Mouse (Mus musculus) gastrocnemius, postnatal 10 days (tissue): ENCODE measurements around the gene Slit1. TPM values are rescaled to one million over a fixed set of nuclear protein-coding genes. Genes with fewer than 3 reads are reported as not detected.

Source experiments
- DNase-seq: peaks from one replicate; pipeline ENCODE4 v3.0.0; 2021; ENCODE audit warnings: mixed read lengths
- total RNA-seq, 2 experiments: library from RNA; stranded (reverse); gene quantifications; 2 replicates each; pipeline ENCODE4 v1.2.3; 2021

Gene Slit1
- total RNA-seq, 2 experiments from 2014 or later = 1.6 TPM

DNA sequence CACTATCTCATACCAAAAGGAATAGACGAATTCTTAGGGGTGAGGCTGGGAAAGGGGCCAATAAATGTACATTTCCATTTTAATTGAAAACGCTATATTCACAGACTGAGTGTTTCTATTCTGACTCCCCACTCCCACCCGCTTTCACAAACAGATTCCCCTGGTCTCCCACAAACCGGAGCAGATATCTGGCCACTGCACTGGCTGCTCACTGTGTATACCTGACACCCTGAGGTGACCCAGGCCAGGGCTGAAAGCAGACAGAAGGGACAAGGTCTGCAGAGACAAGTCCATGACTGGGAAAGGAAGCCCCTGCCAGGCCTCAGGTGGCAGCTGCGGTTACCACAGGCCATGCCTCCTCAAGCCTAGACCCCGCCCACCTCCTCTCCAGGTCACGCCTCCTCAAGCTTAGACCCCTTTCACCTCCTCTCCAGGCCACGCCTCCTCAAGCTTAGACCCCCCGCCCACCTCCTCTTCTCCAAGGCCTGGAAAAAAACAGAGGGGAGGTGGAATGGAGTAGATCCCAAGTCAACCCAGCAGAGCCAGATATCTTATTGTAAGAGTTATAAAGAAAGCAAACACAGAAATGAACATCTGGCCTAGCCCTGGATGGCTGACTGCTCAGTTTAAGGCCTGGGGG lies 18.5 kb downstream of the Slit1 start:
- no peak for DNase-seq

DNA sequence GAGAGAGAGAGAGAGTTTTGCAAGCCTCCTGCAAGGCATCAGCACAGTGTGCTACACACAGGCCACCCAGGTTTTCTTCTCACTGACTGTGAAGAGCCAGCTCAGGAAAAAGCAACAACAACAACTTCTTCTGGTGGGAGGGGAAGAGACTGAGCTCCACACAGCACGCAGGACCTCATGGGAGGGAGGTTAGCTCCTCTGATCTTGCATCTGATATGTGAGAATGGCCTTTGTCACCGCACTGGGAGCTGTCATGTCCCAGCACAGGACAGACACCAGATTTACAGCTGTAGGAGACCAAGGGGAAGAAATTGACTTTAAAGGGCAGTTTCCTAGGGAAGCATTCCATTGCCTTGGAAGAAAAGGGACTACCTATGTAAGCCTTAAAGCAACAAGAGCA lies 20.1 kb downstream of the Slit1 start:
- no peak for DNase-seq

DNA sequence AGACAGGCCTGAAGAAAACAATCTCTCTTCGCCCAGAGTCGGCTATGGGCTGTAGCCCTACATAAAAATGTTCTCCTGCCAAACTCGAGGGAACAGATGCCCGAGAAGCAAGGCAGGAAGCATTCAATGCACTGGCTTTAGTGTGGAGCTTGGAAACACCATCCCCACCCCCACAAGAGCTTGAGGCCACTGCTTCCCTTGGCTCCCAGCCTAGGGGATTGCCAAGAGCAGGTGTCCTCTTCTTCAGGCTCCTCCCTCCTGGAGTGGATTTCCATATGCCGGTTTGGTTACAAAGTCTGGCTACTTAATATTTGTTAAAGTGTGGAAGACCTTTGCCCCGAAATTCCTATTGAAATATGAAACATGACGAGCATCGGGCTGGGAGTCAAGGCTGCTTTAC lies 24.0 kb downstream of the Slit1 start:
- DNase-seq = no peak

DNA sequence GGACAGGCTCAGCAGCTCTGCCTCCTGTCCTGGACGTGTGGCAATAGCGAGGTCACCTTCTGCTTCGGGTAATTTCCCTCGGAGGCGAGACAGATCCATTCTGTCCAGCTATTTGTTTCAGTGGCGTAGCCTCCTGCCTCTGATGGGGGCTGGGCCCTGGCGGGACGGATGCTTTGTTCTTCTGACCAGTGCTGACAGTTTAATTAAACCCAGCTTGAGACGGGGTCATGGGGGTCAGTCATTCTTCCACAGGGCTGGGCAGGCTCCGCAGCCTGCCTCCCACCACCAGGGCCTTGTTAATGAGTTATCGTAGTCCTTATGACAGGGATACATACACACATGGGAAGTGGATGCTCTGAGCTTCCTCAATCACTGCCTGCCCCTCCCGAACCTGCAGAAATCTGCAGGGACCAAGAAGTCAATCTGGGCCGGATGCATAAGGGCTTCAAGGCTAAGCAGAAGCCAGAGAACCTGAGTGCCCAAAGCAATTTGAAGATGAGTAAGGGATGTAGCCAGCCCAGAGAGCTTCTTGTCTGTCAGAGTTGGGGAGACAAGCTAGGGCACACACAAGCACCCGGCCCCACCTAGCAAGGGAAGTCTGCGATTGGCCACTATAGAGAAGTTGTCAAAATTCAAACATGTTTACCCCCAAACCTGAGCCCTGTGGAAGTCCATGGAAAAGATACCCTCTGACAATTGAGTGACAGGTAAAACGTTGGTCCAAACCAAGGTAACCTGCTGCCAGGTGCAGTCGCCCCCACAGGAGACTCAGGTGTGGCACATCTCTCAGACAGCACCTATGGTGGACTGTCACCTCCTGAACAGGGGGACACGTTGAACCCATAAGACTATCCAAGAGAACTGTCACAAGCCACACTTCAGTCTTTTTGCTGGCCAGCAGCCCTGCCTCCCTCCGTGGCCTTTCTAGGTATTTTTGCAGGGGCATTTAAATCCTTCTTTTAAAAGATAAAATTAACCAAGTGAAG lies 26.9 kb downstream of the Slit1 start:
- no peak for DNase-seq

DNA sequence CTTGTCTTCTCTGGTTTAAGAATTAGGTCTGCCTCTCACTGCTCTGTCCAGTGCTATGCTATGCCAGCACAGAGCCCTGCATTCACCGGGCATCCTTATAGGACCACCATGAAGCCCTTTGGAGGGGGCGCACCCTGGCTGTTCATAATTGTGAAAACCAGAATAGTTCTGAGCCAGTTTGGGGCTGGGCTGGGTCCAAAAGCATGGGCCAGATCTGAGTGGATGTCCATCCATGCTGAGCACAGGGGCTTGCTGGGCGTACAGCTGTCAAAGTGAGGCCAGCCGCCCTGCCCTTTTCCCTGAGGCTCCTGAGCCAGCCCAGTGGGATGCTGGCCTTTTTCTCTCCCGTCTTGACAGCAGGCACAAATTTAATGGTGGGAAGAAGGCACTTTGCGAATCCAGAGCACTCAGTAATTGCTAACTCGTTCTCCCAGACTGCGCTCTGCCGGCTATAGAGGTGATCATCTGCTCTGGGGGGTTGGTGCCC lies 29.0 kb downstream of the Slit1 start:
- no peak for DNase-seq

DNA sequence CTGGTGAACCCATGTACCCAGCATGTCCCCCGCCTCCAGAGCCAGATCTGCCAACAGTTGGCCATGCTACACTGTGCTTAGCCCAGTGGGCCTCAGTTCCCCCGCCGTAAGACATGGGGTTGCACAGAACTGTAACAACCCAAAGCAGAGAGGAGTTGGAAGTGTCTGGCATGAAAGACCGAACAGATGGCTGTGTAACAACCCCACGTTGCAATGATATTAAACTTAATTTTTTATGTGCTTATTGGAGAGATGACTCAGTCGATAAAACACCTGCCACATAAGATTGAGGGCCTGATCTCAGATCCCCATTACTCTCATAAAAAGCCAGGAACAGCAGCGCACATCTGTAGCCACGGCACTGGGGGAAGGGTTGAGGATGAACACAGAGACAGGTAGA lies 30.6 kb downstream of the Slit1 start:
- DNase-seq = no peak

DNA sequence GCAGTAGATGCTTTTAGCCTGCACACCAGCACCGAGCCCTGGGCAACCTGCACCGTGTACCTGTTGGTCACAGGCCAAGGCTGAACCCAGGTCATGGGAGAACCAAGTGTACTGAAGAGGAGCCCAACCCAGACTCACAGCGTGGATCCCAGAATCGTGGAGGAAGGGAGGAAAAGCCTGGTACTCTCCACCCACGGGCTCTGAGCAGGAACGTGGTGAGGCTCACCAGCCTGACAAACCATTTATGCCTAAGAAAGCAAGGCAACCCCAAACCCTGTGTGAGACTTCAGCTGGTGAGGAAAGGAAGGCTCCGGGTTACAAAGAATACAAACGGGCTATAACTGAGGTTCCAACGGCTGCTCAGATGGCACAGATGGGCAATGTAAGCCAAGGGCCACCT lies 31.8 kb downstream of the Slit1 start:
- DNase-seq = no peak

DNA sequence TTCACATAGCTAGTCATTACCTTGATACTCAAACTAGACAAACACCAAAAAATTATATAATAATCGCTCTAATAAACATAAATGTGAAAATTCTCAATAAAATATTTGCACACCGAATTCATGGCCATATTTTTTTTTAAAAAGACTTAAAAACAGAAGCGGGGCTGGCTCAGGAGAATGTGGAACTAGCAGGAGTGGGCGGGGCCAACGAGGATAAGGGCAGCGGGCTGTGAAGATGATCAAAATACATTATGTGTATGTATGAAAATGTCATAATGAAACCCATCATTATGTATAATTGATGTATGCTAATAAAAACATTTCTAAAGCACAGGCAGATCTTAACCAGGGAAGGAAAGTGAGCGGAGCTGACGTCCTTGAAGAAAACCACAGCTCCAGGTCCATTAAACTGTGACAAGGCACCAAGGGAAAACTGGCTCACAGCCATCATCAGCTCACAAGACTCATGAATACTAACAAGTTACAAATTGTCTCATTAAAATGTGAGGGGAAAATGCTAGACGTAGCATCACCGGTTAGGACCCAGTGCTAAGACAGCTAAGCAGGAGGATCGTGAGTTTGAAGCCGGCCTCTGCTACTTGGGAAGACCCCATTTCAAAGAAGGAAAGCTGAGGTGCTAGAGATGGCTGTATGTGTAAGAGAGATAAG lies 33.8 kb downstream of the Slit1 start:
- no peak for DNase-seq

DNA sequence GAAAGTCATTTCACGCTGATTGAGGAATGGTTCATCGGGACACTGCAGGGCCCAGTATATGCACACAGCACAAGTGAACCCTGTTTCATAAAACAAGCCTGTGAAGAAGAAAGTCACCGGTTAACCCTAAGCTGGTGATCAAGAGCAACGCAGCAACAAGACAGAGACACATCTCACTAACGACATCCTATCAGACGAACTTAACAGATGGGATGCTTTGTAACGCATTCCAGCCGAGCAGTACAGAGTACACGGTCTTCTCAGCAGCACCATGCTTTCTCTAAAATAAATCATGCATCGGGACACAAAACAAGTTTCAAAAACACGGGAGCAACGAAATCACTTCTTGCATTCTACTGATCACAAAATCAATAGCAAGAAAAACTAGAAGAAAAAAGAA lies 35.6 kb downstream of the Slit1 start:
- DNase-seq = no peak

DNA sequence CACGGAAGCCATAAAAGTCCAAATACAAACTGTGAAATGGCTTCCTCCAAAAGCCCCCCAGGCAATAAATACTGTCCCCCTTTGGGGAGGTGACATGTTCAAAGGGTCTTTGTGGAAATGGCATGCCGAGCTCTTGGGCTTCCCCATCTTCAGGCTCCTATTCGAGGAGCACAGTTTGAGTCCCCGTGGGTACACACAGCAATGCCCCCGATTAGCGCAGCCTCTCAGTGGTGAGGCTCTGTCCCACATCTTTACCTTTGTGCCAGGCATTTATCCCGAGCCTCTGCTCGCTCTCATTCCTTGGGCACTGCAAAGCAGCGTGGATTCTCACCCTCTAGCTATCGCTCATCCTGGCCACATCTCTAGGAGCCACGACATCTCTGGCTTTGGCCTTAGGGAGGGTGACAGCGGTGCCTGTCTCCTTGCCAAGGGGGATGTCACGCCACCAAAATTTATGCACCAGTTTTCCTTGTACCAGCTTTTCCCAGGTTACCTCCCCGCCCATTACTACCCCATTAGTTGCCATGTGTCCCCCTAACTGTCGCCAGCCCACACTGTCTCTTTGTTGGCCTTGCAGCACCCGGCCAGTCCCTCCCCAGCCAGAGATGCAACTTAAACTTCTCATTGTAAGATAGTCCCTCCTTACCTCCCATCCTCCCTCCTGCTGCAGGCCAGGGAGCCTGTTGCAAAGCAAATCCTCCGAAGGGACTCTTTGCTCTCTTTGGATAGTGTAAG lies 37.2 kb downstream of the Slit1 start:
- no peak for DNase-seq

DNA sequence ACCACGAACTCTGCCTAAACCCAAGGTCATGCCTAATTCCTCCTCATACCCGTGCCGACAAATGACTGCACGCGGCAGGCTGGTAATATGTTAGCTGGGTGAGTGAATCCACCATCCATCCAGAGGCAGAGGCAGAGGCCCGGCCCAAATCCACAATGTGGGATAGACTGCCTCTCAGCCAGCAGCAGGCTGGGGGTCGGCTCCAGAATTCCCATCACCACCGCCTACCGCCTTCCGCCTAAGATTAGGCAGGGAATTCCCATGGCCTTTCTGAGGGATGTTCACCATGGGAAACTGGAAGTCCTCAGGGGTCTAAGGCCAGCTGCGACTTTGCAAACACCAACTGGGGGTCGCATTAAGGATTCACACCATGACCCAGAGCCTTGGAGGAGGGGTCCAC lies 38.0 kb downstream of the Slit1 start:
- DNase-seq = no peak

DNA sequence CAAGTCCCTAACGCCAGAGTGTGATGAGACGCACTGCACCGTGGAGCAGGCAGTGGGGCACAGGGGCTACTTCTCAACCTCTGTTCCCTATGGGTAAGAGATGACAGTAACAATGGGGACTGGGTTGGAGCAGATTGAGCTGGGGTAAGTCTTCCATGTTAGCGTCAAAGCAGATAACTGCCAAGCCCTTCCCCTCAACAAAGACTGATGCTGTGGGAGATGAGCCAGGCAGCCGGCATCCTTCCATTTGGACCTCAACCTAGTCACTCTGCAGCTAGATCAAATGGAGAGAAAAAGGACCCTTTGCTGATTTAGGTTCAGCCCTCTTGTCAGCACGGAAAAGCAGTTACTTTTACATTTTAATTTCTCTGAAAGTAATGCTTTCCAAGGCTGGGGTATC lies 40.8 kb downstream of the Slit1 start:
- no peak for DNase-seq

DNA sequence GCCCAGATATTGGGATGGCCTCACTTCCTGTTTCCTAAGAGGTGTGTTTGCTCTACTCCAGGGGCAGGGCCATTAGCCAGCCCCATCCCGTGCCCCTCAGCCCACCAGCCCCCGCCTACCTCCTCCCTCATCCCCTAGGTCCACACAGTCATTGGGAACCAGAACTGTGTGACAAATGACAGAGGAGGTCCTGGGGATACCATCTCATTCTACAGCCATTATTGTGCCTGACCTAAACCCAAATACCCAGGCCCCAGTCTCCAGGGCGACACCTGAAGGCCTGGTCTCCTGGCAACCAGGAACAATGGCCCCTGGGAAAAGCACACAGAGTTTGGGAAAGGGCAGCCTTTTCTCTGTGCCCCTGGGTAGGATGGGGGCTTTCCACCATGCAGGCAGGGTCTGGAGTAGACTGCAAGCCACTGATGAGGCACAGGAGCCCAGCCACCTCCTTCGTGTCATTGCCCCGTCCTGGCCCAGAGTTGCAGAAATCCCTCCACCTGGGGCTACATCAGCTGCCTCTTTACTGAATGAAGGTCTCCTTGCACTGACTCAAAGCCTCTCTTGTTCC lies 44.5 kb downstream of the Slit1 start:
- no peak for DNase-seq

DNA sequence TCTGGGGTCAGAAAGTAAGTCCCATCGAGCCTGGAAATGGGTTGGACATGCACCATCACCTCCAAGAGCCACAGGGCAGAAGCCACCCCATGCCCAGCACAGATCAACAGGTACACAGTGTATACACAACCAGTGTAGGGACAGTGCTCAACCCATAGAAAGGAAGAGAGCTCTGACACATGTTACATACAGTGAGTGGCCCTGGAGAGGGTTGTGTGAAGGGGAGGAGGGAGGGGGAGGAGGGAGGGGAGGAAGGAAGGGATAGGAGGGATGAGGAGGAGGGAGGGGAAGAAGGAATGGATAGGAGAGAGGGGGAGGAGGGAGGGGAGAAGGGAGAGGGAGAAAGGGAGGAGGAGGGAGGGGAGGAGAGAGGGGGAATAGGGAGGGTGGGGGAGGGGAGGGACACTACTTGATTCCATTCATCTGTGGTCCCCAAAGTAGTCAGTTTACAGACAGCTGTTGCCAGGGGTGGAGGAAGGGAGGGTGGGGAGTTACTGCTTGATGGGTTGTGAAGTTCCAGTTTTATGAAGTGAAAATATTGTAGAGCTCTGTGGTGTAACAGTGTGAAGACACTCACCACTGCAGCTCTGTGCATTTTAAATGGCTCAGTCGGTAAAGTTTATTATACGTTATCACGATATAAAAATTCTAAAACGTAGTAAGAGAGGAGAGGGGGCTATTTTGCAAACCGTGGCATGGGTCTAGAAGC lies 45.5 kb downstream of the Slit1 start:
- DNase-seq = no peak

DNA sequence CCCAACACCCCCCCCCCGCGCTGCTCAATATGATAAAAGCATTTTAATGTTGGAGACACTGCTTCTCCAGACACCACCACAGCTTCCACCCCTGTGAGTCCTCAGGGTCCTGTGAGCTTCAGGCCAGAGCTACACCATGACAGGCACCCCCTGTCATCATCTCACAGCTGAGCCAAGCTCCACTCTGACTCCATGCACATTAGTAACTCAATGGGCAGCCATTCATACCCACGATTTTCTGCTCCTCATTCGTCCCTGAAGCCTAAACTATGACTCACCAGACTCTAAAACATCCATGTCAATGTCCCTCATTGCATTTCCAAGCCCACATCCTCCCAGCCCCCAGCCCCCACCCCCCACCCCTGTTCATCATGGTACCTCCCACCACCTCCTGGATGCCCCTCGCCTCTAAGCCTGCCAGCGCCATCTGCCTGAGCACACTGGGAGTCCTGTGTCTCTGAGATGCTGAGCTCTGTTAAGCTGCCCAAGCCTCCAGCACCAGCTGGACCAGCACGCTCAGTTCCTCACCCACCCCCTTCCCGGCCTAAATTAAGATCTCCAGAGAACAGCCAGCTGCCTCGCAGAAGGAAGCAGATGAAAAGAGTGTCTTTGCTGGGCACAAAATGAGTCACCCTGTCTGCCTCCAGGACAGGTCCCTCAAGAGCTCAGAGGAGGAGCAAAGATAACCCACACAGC lies 46.2 kb downstream of the Slit1 start:
- DNase-seq = no peak

DNA sequence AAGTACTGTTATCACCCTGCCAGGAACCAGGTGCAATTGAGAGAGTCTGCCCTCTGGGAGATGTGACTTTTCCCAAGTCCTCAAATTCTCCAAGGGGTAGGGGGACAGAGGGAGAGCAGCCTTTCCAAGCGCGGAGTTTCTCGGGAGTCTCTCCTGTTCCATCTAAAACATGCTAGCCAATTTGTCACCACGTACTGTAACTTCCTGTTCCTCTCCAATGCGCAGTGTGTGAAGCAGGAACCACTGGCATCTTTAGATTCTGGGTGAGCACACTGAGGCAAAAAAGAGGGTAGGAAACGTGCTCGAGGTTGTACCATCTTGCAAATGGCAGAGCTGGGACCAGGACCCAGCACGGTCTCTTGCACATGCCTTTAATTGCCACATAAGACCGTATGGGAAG lies 47.0 kb downstream of the Slit1 start:
- no peak for DNase-seq

DNA sequence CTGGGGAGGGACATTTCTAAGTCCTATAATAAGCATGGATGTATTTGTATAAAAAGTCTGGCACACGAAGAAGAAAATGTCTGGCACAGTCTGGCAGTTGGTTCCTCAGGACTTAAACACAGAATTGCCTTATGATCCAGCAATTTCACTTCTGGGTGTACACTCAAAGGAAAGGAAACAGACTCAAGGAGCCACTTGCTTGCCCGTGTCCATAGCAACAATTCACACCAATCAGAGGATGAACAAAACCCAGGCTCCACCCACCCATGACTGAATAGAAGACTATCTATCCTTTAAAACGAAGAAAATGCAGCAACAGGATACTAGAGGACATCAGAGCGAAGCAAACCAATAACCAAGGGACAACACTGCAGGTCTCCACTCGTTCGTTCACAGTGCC lies 48.4 kb downstream of the Slit1 start:
- DNase-seq = no peak

DNA sequence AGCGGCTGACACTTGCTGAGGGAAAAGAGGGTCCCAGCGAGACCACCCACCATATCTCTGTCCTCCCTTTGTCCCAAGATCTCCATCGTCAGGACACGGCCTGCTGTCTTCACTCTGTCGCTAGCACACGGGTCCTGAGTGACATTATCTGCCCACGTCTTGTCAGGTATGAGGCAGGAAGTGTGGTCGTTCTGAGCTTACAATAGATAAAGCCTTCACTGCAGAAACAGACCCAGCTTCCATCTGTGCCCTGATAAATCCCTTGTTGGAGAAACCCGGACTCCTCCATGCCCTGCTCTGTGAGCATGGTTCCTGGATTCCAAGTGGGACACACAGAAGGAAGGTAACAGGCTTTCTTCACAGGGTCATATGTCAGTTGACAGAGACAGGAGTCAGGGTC lies 48.9 kb downstream of the Slit1 start:
- DNase-seq = no peak

DNA sequence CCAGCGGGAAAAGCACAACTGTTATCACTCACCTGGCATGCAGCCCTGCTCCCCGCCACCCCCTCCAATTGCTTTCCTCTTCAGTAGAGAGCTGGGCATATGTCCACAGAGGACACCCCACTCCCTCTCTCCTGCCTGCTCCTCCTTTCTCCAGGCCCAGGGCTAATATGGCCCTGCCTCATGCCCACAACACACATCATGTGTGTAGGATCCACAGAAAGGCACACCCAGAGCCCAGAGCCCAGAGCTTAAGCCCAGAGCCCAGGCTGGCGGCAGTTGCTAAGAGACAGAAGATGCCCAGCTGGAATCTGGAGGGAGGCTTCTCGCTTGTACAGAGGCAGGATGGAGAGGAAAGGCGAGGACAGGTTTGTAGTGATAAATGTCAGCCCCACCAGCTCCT lies 49.7 kb downstream of the Slit1 start:
- no peak for DNase-seq

DNA sequence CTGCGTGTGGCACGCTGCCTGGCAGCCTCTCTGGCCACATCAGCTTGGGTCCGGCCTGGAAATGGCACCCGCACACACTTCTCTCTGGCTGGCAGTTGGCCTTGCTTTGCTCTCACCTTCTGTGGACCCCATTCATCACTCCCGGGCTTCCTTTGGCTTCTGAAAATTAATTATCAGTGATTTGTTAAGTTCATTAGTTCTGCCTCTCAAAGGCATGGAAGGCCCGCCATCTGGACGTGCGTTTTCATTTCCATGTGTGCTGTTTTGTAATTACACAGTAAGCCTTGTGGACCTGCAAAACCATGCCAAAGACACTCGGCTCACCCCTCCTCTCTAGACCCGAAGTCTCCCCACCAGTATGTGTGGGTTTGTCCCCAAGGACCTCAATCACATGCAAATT lies 53.4 kb downstream of the Slit1 start:
- DNase-seq = no peak

DNA sequence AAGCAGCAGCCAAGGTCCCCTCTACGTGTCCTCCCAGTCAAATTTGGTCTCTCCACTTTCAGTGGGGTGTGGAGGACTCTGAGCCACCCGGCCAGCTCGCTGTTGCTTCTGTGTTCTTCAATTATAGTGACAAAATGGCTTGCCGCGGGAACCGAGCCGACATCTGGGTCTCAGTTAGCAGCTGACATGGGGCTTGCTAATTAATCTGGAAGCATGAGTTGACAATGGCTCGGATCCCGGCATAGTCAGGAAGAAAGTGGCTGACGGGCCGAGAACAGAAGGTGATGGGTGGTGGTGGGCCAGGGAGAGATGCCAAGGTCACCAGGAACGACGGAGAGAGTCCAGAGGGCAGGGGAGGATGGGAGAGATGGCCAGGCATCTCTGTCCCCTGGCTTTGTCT lies 55.2 kb downstream of the Slit1 start:
- no peak for DNase-seq
